Mouse (Mus musculus): Measurements from ENCODE around the gene Tax1bp1. TPM values are rescaled to one million over a fixed set of nuclear protein-coding genes. Genes with fewer than 3 reads are reported as not detected.

Tax1bp1 gene
- polyA plus RNA-seq, 1 experiment from 2014 or later: 104 TPM

GRCm38 (mm10) chr6:52707815-52708214 is 5.7 kb upstream of the Tax1bp1 start:
- 76% methylated on average over 5 of the region's 5 CpGs for WGBS
- no peak overlapping the region for H3K9ac ChIP-seq
- peaks cover 4% of the 10 kb centered on the region; the same call in 1 of the 2 replicates for H3K27me3 ChIP-seq (replicated peaks)
- no peaks in the 10 kb centered on the region for H3K36me3 ChIP-seq
- ATAC-seq (ENCODE audit: extremely low read depth, insufficient number of reproducible peaks, low FRiP score, low TSS enrichment): no peak
- H3K4me3 ChIP-seq: no peak overlapping the region
- no peaks in the 10 kb centered on the region for H3K4me1 ChIP-seq
- H3K4me2 ChIP-seq: no peak overlapping the region
- no peaks in the 10 kb centered on the region for H3K9me3 ChIP-seq
- H3K27ac ChIP-seq (replicated peaks): no peak overlapping the region

- no peak overlapping the region for H3K27ac ChIP-seq (replicated peaks)
- H3K27me3 ChIP-seq (replicated peaks): no peaks in the 10 kb centered on the region
- H3K36me3 ChIP-seq: no peaks in the 10 kb centered on the region
- no peak overlapping the region for H3K4me2 ChIP-seq
- no peak for ATAC-seq (ENCODE audit: extremely low read depth, insufficient number of reproducible peaks, low FRiP score, low TSS enrichment)
- H3K4me3 ChIP-seq: no peak overlapping the region
- H3K9me3 ChIP-seq: no peaks in the 10 kb centered on the region
- no peak overlapping the region for H3K9ac ChIP-seq
- H3K4me1 ChIP-seq: peaks cover 11% of the 10 kb centered on the region
- WGBS: 71% methylated on average over 2 of the region's 2 CpGs
Measured at GRCm38 (mm10) chr6:52712563-52712962, 966 bp upstream of the Tax1bp1 start.

- under 1% methylated on average over 52 of the region's 52 CpGs for WGBS
- Histone ChIP-seq H3K4me3 (peak overlapping the region; percentile 82), H3K9ac (peak overlapping the region; percentile 89), H3K27me3 (replicated peaks) (no peaks in the 10 kb centered on the region), H3K27ac (replicated peaks) (peak overlapping the region; percentile 93), H3K9me3 (no peaks in the 10 kb centered on the region), H3K36me3 (no peaks in the 10 kb centered on the region), H3K4me1 (peaks cover 14% of the 10 kb centered on the region), H3K4me2 (peak overlapping the region; percentile 79)
- peak; percentile 51 for ATAC-seq (ENCODE audit: extremely low read depth, insufficient number of reproducible peaks, low FRiP score, low TSS enrichment)
Measured at GRCm38 (mm10) chr6:52713897-52714509, 474 bp downstream of the Tax1bp1 start.

GRCm38 (mm10) chr6:52717493-52718192 is 4.1 kb downstream of the Tax1bp1 start:
- H3K4me3 ChIP-seq: no peak overlapping the region
- 81% methylated on average over 5 of the region's 5 CpGs for WGBS
- H3K4me2 ChIP-seq: no peak overlapping the region
- ATAC-seq (ENCODE audit: extremely low read depth, insufficient number of reproducible peaks, low FRiP score, low TSS enrichment): no peak
- peaks cover 4% of the 10 kb centered on the region; the same call in 1 of the 2 replicates for H3K36me3 ChIP-seq
- no peaks in the 10 kb centered on the region for H3K9me3 ChIP-seq
- H3K4me1 ChIP-seq: peaks cover 18% of the 10 kb centered on the region
- H3K27me3 ChIP-seq (replicated peaks): no peaks in the 10 kb centered on the region
- H3K9ac ChIP-seq: no peak overlapping the region
- H3K27ac ChIP-seq (replicated peaks): no peak overlapping the region

GRCm38 (mm10) chr6:52724805-52725439 is 11.4 kb downstream of the Tax1bp1 start:
- Histone ChIP-seq H3K4me1 (peaks cover 4% of the 10 kb centered on the region), H3K27me3 (replicated peaks) (no peaks in the 10 kb centered on the region), H3K4me2 (no peak overlapping the region), H3K4me3 (no peak overlapping the region), H3K9me3 (no peaks in the 10 kb centered on the region), H3K9ac (no peak overlapping the region), H3K36me3 (peaks cover 45% of the 10 kb centered on the region), H3K27ac (replicated peaks) (no peak overlapping the region)
- WGBS: 64% methylated on average over 8 of the region's 8 CpGs
- no peak for ATAC-seq (ENCODE audit: extremely low read depth, insufficient number of reproducible peaks, low FRiP score, low TSS enrichment)

- peaks cover 9% of the 10 kb centered on the region for H3K4me1 ChIP-seq
- H3K4me2 ChIP-seq: no peak overlapping the region
- peaks cover 54% of the 10 kb centered on the region for H3K36me3 ChIP-seq
- H3K27ac ChIP-seq (replicated peaks): no peak overlapping the region
- WGBS: 20% methylated on average over 4 of the region's 4 CpGs
- no peak overlapping the region for H3K4me3 ChIP-seq
- no peak for ATAC-seq (ENCODE audit: extremely low read depth, insufficient number of reproducible peaks, low FRiP score, low TSS enrichment)
- H3K9me3 ChIP-seq: no peaks in the 10 kb centered on the region
- H3K27me3 ChIP-seq (replicated peaks): no peaks in the 10 kb centered on the region
- H3K9ac ChIP-seq: no peak overlapping the region
Measured at GRCm38 (mm10) chr6:52730338-52730737, 16.8 kb downstream of the Tax1bp1 start.

- WGBS: 81% methylated on average over 2 of the region's 2 CpGs
- Histone ChIP-seq H3K4me1 (peaks cover 7% of the 10 kb centered on the region), H3K9ac (no peak overlapping the region), H3K9me3 (no peaks in the 10 kb centered on the region), H3K4me3 (no peak overlapping the region), H3K4me2 (no peak overlapping the region), H3K27me3 (replicated peaks) (no peaks in the 10 kb centered on the region), H3K27ac (replicated peaks) (no peak overlapping the region), H3K36me3 (peaks cover 58% of the 10 kb centered on the region)
- no peak for ATAC-seq (ENCODE audit: extremely low read depth, insufficient number of reproducible peaks, low FRiP score, low TSS enrichment)
Measured at GRCm38 (mm10) chr6:52734630-52735029, 21.1 kb downstream of the Tax1bp1 start.

GRCm38 (mm10) chr6:52752832-52753231 is 39.3 kb downstream of the Tax1bp1 start:
- H3K27me3 ChIP-seq (replicated peaks): no peaks in the 10 kb centered on the region
- H3K4me2 ChIP-seq: no peak overlapping the region
- no peaks in the 10 kb centered on the region for H3K9me3 ChIP-seq
- WGBS: 92% methylated on average over 5 of the region's 5 CpGs
- H3K9ac ChIP-seq: no peak overlapping the region
- no peak for ATAC-seq (ENCODE audit: extremely low read depth, insufficient number of reproducible peaks, low FRiP score, low TSS enrichment)
- H3K36me3 ChIP-seq: peaks cover 59% of the 10 kb centered on the region
- H3K4me3 ChIP-seq: no peak overlapping the region
- H3K27ac ChIP-seq (replicated peaks): no peak overlapping the region
- H3K4me1 ChIP-seq: no peaks in the 10 kb centered on the region

- Histone ChIP-seq H3K9me3 (no peaks in the 10 kb centered on the region), H3K27ac (replicated peaks) (no peak overlapping the region), H3K4me1 (no peaks in the 10 kb centered on the region), H3K27me3 (replicated peaks) (no peaks in the 10 kb centered on the region), H3K36me3 (peaks cover 83% of the 10 kb centered on the region), H3K4me2 (no peak overlapping the region), H3K4me3 (no peak overlapping the region), H3K9ac (no peak overlapping the region)
- WGBS: 60% methylated on average over 7 of the region's 7 CpGs
- ATAC-seq (ENCODE audit: extremely low read depth, insufficient number of reproducible peaks, low FRiP score, low TSS enrichment): no peak
Measured at GRCm38 (mm10) chr6:52765206-52765605, 51.7 kb downstream of the Tax1bp1 start.

- Histone ChIP-seq H3K9me3 (no peaks in the 10 kb centered on the region), H3K27me3 (replicated peaks) (no peaks in the 10 kb centered on the region), H3K36me3 (peaks cover 48% of the 10 kb centered on the region), H3K4me1 (0 out of 2 replicates have a peak, but pooled peaks cover 6% of the 10 kb centered on the region), H3K27ac (replicated peaks) (no peak overlapping the region), H3K4me3 (no peak overlapping the region), H3K9ac (no peak overlapping the region), H3K4me2 (no peak overlapping the region)
- no peak for ATAC-seq (ENCODE audit: extremely low read depth, insufficient number of reproducible peaks, low FRiP score, low TSS enrichment)
- WGBS: 70% methylated on average over 1 of the region's 1 CpGs
Measured at GRCm38 (mm10) chr6:52770789-52771188, 57.3 kb downstream of the Tax1bp1 start.

- no peak overlapping the region for H3K9ac ChIP-seq
- 77% methylated on average over 5 of the region's 5 CpGs for WGBS
- no peaks in the 10 kb centered on the region for H3K27me3 ChIP-seq (replicated peaks)
- H3K4me1 ChIP-seq: peaks cover 6% of the 10 kb centered on the region; the same call in 1 of the 2 replicates
- H3K4me3 ChIP-seq: no peak overlapping the region
- no peak for ATAC-seq (ENCODE audit: extremely low read depth, insufficient number of reproducible peaks, low FRiP score, low TSS enrichment)
- H3K9me3 ChIP-seq: no peaks in the 10 kb centered on the region
- no peak overlapping the region for H3K4me2 ChIP-seq
- peaks cover 26% of the 10 kb centered on the region for H3K36me3 ChIP-seq
- H3K27ac ChIP-seq (replicated peaks): no peak overlapping the region
Measured at GRCm38 (mm10) chr6:52773132-52773531, 59.6 kb downstream of the Tax1bp1 start.

Data from heart, embryonic 13.5 days (tissue).